Mouse (Mus musculus): ENCODE results near the gene Olfr395. TPM values are rescaled to one million over a fixed set of nuclear protein-coding genes. Genes with fewer than 3 reads are reported as not detected.
"Not testable (repeated sequence)": the region's sequence is repeated elsewhere in the genome, so short reads cannot be mapped to it uniquely, and the experiment has no call there.

Gene Olfr395
- total RNA-seq (2021): not detected
- long read RNA-seq, experiment 1: 0 reads
- long read RNA-seq, experiment 2: 0 reads

GRCm38 (mm10) chr11:73909199-73909598, at the start of gene Olfr395:
Gene Olfr395 (minus strand): TSS chr11:73909299.
- DNase-seq (ENCODE audit: low spot score in 2 of 2): not testable (repeated sequence)

- no peak for DNase-seq (ENCODE audit: low spot score in 2 of 2)
Observed at GRCm38 (mm10) chr11:73936377-73936776, 27.3 kb upstream of the Olfr395 start, which contains the start of gene Olfr23. Gene Olfr23 (plus strand): TSS chr11:73936677.

DNA sequence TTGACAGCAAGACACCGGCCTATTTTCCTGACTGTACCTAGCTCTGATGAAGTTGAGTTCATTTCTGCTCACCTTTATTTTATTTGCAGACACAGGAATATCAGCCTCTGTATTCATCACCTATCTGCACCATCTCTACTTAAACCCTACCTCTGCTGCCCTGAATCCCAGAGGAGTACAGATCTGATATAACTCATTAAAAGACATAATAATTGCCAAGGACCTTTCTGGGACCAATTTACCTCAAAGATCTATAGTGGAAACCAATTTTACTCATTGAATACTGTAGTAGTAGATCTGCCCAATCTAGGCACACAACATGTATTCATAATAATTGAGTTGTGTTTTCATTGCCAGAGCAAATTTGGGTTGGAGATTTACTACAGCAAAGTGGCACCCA, 18.4 kb downstream of the Olfr395 start, which contains the start of gene Olfr394:
Gene Olfr394 (minus strand): TSS at position 101 of the 400 bp plus-strand sequence.
- DNase-seq (ENCODE audit: low spot score in 2 of 2): no peak

Other genes starting within 250 kb of the Olfr395 start
- not detected for gene Zfp735, start 220.5 kb downstream of the Olfr395 start, total RNA-seq (2021)
- gene Olfr389, start 128.6 kb downstream of the Olfr395 start, total RNA-seq (2021): not detected
- gene Olfr390, start 126.3 kb downstream of the Olfr395 start, total RNA-seq (2021): not detected
- not detected for gene Olfr391-ps, start 106.2 kb downstream of the Olfr395 start, total RNA-seq (2021)
- gene Olfr392, start 92.2 kb downstream of the Olfr395 start, total RNA-seq (2021): not detected
- gene Olfr393, start 57.8 kb downstream of the Olfr395 start, total RNA-seq (2021): not detected
- not detected for gene Olfr394, start 18.5 kb downstream of the Olfr395 start, total RNA-seq (2021)
- not detected for gene Olfr23, start 27.4 kb upstream of the Olfr395 start, total RNA-seq (2021)
- gene Olfr397, start 51.5 kb upstream of the Olfr395 start, total RNA-seq (2021): not detected
- not detected for gene Olfr398, start 81.1 kb upstream of the Olfr395 start, total RNA-seq (2021)
- not detected for gene Olfr139, start 147.3 kb upstream of the Olfr395 start, total RNA-seq (2021)
- gene Olfr399, start 147.3 kb upstream of the Olfr395 start, total RNA-seq (2021): not detected
- gene Zfp616, start 160.7 kb upstream of the Olfr395 start, total RNA-seq (2021): not detected
- gene Olfr401, start 204.4 kb upstream of the Olfr395 start, total RNA-seq (2021): not detected
- not detected for gene Olfr402, start 244.2 kb upstream of the Olfr395 start, total RNA-seq (2021)

Measured in adrenal gland, adult 18-20 months (tissue).